Mouse (Mus musculus) CD8-positive naive resting alpha-beta T cell, adult 2 months (primary cell): ENCODE results near the gene Zfyve9.
"Not testable (repeated sequence)": the region's sequence is repeated elsewhere in the genome, so short reads cannot be mapped to it uniquely, and the experiment has no call there.

ENCODE experiments used
- DNase-seq, 2 experiments: peaks; one replicate each; pipeline ENCODE4 v3.0.0; 2022; ENCODE audit warnings: low read depth in 2 of 2, low spot score in 2 of 2

Zfyve9 gene

GRCm38 (mm10) chr4:108724102-108724501 is 56.5 kb downstream of the Zfyve9 start:
- DNase-seq = no peak

GRCm38 (mm10) chr4:108721245-108721784 is 59.3 kb downstream of the Zfyve9 start:
- DNase-seq = no peak

GRCm38 (mm10) chr4:108719349-108719748 is 61.2 kb downstream of the Zfyve9 start, which contains the start of gene 3110021N24Rik:
3110021N24Rik (plus strand) TSS chr4:108719649.
- no peak for DNase-seq

- no peak for DNase-seq
These were observed 72.4 kb downstream of the Zfyve9 start for GRCm38 (mm10) chr4:108708209-108708608.

- DNase-seq = no peak
These were observed 83.7 kb downstream of the Zfyve9 start for GRCm38 (mm10) chr4:108696934-108697333.

- DNase-seq = no peak
These were observed 89.1 kb downstream of the Zfyve9 start for GRCm38 (mm10) chr4:108691469-108691868.

- DNase-seq = no peak
These were observed 90.1 kb downstream of the Zfyve9 start for GRCm38 (mm10) chr4:108690479-108690878.

GRCm38 (mm10) chr4:108687098-108687497 is 93.5 kb downstream of the Zfyve9 start:
- not testable (repeated sequence) for DNase-seq

- DNase-seq = no peak
These were observed 94.4 kb downstream of the Zfyve9 start for GRCm38 (mm10) chr4:108686156-108686555.

GRCm38 (mm10) chr4:108664407-108664806 is 116.2 kb downstream of the Zfyve9 start:
- DNase-seq = no peak

- DNase-seq = peak; percentile 2 to 38
These were observed 141.8 kb downstream of the Zfyve9 start for GRCm38 (mm10) chr4:108638752-108639151.

GRCm38 (mm10) chr4:108637721-108638120 is 142.9 kb downstream of the Zfyve9 start:
- DNase-seq = no peak

- no peak for DNase-seq
These were observed 145.5 kb downstream of the Zfyve9 start for GRCm38 (mm10) chr4:108635101-108635500.

- DNase-seq = no peak
These were observed 145.9 kb downstream of the Zfyve9 start for GRCm38 (mm10) chr4:108634696-108635095.

- DNase-seq = no peak
These were observed 146.9 kb downstream of the Zfyve9 start for GRCm38 (mm10) chr4:108633703-108634102.

- no peak for DNase-seq
These were observed 149.0 kb downstream of the Zfyve9 start for GRCm38 (mm10) chr4:108631616-108632015.

GRCm38 (mm10) chr4:108630096-108630495 is 150.5 kb downstream of the Zfyve9 start:
- DNase-seq = no peak

- no peak for DNase-seq
These were observed 151.2 kb downstream of the Zfyve9 start for GRCm38 (mm10) chr4:108629363-108629880.

- DNase-seq = no peak
These were observed 153.5 kb downstream of the Zfyve9 start for GRCm38 (mm10) chr4:108627066-108627465.

GRCm38 (mm10) chr4:108621504-108621903 is 159.1 kb downstream of the Zfyve9 start:
- peak in 1 of 2 experiments; percentile 29 for DNase-seq

- no peak for DNase-seq
These were observed 160.1 kb downstream of the Zfyve9 start for GRCm38 (mm10) chr4:108620536-108620935.

- DNase-seq = peak; percentile 90 to 91
These were observed 160.8 kb downstream of the Zfyve9 start, which contains the start of gene Cc2d1b for GRCm38 (mm10) chr4:108619587-108620341. Cc2d1b (plus strand) TSS chr4:108619940.
